Mouse (Mus musculus): ENCODE results near the gene Thop1.

GRCm38 (mm10) chr10:81073464-81073863 lies 3.6 kb downstream of the Thop1 start:
- TF ChIP-seq GATA1 (IDR thresholded peaks at IDR 0.05; ENCODE audit: low read length) (no peak), TAL1 (IDR thresholded peaks at IDR 0.05; ENCODE audit: low read length) (no peak)
